Mouse (Mus musculus): ENCODE data around the gene Decr2.

Decr2 gene

DNA sequence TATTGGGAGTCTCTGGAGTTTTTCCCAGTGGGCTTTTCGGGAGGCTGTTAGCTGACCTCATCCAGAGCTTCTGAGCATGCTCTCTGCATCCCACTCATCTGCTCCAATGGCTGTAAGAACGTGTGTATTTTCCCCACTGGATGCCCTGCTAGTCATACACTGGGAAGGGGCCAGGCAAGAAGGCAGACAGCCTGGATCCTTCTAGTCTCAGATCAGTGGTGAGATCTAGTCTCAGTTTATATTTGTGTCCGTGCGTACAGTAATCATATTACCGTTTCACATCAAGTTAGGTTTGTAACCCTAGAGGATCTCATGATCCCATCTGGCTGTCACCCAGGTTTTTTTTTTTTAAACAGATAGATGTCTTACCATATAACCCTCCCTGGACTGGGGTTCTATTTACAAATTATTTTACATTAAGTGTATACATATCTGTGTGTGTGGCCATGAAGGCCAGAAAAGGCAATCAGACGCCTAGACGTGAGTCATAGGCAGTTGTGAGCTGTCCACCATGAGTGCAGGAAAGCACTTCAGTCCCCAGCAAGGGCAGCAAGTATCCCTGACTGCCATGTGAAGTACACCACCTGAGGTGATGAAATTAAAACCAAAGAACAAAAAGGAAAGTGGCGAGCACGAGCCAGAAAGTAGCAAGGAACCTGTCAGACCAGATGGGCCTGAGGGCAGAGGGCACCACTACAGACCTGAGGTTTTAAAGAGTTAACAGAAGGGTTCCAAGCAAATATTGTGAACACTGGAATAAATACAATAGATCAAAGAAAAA lies 32.2 kb downstream of the Decr2 start:
- no peak for DNase-seq (ENCODE audit: low read depth)

DNA sequence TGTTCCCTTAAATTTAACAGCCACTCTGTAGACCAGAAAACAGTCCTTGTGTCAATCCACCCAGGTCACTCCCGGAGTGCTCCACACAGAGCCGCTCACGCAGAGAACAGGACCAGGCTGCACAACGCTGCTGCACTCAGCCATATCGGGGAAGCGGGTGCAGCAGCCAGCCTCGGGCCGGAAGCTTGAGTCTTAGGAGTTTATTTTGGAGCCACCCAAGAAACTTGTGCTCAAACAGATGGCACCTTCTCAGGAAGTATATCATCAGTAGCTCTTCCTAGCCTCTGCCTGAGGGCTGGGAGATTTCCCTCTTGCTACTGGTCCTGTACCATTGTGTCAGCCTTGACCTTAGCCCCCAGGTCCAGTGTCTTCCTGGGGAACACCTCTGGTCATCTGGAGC lies 32.9 kb downstream of the Decr2 start:
- no peak for DNase-seq (ENCODE audit: low read depth)

DNA sequence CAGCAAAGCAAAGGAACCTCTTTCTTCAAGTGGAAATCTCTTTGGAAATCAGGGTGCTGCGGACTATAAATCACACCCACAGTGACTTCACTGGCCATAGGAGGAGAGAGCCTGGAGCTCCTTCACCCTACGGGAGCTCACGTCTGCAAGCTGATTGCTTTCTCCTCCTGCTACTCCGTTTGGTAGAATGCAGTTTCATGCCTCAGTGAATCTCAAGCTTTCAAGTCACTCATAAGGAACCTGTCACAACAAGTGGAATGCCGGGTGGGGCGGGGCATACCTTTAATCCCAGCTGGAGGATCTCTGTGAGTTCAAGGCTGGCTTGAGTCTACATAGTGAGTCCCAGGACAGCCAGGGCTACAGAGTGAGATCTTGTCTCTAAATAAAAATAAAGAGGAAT lies 35.0 kb downstream of the Decr2 start:
- DNase-seq (ENCODE audit: low read depth): no peak

DNA sequence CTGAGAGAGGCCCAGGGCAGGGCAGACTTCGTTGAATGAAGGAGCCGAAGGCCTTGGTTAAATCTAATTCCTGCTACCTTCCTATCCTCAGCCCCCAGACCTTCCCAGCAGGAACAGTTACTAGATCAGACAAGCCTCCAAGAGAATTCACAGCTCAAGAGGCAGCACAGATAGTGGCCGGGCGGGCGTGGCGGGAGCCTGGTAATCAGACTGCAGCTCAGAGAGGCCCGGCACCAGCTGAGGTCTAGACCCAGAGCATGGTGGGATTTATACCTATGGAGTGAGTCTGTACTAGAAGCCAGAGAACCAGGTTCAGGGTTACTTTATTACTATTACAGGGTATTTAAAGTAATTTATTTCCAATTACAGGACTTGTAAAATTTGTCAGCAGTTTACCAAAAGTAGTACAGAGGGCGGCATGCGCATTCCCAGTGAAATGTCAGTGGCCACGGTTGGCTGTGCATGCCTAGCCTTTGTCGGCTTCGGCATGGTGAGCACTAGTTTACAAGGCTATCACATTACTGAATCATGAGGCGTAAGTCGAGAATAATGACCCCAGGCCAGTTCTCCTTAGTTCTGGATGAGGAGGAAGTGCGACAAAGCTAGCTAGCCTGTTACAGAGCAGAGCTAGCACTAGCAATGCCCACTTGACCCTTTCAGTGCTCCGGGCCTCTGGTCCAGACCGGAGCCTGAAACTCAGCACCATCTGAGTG lies 35.8 kb downstream of the Decr2 start:
- DNase-seq (ENCODE audit: low read depth): no peak

DNA sequence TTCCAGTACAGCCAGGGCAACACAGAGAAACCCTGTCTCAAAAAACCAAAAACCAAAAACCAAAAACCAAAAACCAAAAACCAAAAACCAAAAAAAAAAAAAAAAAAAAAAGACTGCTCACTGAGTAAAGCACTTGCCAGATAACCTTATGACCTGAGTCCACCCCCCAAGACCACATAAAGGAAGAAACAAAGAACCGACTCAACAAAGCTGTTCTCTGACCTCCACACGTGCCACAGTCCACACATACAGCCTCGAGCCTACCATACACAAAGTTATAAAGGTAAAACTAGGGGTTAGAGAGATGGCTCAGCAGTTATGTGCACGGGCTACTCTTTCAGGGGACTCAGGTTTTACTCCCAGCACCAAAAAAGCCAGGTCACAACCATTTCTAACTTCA lies 37.4 kb downstream of the Decr2 start:
- no peak for DNase-seq (ENCODE audit: low read depth)

DNA sequence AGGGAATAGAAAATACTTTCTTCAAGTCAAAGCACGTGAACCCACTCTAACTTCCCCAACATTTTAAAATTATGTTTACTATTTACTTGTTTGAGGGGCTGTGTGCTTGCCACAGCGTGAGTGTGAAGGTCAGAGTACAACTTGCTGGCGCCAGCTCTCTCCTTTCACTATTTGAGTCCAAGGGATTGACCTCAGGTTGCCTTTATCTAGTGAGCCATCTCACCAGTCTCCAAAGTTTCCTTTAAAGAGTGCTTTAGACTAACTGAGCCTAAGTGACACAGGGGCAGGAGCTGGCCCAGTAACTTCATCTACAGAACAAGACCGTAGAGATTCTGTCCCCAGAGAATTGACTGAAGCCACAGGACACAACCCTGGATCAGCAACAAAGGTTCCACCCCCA lies 38.1 kb downstream of the Decr2 start:
- DNase-seq (ENCODE audit: low read depth): no peak

DNA sequence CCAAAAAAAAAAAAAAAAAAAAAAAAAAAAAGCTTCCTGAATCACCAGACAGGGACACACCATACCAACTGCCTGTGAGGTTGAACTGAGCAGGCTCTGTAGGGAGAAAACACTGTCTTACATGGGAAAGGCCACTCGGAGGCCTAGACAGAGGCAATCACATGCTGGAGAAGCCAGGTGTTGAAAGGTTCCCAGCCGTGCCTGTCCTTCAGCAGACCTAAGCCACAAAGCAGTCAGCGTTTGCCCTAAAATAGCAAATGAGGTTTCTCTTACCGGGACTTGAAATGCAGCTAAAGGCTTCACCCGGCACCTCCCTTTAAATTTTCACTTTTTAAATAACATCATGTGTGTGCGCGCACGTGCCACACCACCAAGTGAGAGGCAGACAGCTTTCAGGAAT lies 42.0 kb downstream of the Decr2 start:
- DNase-seq (ENCODE audit: low read depth): no peak

DNA sequence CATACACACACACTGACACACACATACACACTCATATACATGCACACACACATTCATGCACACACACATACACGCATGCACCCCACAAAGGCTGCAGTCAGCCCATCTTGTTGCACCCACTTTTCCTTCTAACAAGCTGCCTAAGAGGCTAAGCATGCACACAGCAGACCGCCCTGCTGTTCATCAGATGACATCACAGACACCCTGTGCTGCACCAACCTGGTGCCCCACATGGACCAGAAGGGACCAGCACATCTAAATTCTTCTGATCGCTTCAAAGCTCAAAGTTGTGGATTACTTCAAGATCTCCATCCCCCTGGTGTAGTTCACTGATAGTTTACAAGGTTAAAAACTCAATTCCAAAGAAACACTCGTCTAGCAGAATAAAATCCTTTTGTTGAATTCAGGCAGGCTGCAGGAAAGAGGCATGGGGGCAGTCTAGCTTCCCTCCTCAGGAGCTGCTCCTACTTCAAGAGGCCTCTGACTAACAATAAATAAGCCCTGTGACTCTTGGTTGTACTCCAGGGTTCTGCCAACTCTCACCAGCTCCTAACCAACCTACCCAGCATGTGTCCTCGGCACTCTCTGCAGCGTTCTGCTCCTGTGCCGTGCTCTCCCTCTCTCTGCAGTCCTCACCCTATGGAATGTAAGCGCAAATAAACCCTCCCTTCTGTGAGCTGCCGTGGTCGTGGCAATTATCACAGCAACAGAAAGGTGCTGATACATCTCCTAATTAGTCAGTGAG lies 43.7 kb downstream of the Decr2 start:
- DNase-seq (ENCODE audit: low read depth): no peak

DNA sequence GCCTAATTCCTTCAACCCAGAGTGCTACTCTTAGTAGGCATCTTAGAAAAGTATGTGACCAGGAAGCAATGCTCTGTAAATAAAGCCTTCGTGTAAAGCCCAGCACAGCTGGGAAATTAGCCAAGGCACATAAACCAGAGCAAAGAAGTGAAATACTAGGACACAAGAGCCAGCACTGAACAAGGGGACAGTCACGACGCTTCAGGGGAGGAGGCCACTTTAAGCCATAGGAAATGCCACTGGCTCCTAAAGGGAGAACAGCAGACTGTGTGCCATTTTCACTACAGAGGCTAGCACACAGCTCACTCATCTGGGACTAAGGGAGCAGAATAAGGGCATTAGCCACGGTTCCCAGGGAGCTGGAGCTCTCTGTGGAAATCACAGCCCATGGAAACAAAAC lies 44.9 kb downstream of the Decr2 start:
- DNase-seq (ENCODE audit: low read depth): no peak

DNA sequence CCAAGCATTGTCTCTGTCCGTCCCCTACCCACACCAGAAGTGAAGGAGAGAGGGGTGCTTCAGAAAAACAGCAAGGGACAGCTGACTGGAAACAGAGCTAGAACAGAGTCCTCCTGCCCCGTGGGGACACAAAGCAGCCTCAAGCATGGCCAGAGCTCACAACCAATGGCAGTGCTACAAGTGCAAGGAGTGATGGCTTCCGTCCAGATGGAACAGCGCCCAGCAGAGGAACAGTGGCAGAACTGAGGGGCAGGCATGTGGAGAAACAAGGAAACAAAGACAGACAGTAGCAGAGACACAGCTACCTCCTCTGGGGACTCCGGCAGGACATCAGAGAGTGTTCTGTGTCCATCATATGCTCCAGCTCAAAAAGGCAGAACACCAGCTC lies 46.9 kb downstream of the Decr2 start:
- no peak for DNase-seq (ENCODE audit: low read depth)

DNA sequence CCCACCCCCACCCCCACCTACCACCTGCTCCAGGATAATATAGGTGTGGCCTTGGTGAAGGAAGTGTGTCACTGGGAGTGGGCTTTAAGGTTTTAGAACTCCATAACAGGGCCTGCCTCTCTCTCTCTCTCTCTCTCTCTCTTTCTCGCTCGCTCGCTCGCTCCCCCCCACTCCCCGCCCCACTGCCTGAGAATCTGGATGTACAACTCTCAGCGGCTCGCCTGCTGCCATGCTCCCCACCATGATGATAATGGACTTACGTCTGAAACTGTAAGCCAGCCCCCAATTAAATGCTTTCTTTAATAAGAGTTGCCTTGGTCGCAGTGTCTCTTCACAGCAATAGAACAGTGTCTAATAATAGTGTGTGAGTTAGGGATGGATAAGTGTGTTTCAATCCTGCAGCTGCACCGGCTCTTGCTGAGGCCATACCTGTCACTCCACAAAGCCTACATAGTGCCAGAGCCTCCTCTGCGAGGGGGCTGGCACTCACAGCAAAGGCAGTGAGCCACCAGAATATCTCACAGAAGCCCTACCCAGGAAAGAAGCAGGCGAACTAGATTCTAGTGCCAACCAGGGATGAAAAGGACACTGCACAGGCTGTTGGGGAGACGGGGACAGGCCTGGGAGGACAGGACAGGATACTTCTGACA lies 47.4 kb downstream of the Decr2 start:
- no peak for DNase-seq (ENCODE audit: low read depth)

DNA sequence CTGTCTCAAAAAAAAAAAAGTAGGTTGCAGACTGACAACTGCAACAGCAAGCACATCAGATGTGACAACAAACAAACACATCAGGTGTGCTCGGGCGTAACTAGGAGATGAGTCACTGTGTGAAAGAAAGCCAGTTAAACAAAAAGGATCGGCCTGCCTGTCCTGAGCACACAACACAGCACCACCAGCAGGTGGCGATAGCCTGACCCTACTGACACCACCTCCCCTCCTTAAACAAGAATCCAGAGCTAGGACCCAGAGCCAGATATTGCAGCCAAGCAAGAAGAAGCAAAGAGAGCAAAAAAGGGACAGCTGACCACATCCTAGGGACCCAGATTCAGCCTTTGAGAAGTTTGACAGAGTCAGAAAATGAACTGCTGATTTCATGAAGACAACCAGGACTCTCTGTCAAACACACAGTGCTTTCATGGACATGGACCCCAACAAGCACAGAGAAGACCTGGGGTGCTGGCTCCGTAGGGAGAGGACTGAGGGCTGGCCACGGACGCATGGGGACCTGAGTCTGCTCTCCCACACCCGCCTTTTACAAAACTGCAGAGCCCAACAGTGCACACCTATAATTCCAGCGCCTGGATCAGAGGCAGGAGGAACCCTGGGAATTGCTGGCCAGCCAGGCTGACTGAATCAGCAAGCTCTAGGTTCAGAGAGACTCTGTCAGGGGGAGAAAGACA lies 48.9 kb downstream of the Decr2 start:
- peak; percentile 76 for DNase-seq (ENCODE audit: low read depth)

DNA sequence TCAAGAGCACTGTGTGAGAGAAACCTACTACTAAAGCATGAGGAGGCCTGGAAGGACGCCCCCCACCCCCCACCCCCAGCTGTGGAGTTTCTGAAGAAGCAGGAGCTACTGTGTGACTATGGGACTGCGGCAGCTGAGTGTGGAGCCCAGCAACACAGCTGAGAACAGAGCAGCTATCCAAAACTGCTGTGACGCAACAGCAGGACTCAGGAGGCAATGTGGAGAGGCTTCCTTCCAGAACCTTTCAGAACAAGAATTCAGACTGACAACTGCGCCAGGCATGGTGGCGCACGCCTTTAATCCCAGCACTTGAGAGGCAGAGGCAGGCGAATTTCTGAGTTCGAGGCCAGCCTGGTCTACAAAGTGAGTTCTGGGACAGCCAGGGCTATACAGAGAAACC lies 49.4 kb downstream of the Decr2 start:
- peak; percentile 65 for DNase-seq (ENCODE audit: low read depth)

DNA sequence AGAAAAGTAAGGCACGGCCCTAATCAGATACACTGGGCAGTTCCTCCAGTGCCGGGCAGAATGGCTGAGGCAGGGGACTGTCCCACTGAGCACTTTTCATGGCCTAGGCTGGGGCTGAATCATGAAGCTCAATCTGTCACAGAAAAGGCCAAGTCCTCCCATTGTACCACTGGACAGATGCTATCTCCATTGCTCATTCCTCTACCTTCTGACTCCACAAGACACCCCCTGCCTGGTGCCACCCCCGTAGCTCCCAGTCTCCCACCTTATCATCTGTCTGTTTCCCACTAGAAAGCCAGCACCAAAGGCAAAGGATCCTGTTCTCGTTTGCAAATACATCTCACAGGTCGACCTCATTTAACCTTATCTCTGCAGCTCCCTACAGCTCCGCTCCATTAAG lies 58.1 kb downstream of the Decr2 start:
- DNase-seq (ENCODE audit: low read depth): no peak

DNA sequence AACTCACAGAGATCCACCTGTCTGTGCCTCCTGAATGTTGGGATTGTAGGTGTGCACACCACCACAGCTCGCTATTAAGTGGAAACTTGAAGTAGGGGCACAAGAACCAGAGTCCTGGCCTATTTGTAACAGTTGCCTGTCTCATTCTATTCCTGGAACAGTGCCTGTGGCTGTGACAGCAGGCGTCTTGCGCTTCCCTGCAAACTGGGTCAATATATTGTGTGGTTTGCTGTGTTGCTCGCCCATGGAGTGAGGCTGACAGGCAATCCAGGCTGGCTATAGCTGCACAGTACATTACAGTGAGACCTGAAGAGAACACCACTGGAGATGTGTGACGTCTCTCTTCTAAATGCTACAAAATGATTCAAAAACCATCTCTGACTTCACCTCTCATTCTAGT lies 58.6 kb downstream of the Decr2 start:
- DNase-seq (ENCODE audit: low read depth): no peak

All from NIH3T3 (cell line).